Mouse (Mus musculus) layer of hippocampus, adult 11-12 months (tissue): ENCODE measurements around the gene Tgfb1i1.

Experiments used
- DNase-seq: peaks from one replicate; pipeline ENCODE4 v3.0.0; 2022; ENCODE audit warnings: low spot score

Tgfb1i1 gene

DNA sequence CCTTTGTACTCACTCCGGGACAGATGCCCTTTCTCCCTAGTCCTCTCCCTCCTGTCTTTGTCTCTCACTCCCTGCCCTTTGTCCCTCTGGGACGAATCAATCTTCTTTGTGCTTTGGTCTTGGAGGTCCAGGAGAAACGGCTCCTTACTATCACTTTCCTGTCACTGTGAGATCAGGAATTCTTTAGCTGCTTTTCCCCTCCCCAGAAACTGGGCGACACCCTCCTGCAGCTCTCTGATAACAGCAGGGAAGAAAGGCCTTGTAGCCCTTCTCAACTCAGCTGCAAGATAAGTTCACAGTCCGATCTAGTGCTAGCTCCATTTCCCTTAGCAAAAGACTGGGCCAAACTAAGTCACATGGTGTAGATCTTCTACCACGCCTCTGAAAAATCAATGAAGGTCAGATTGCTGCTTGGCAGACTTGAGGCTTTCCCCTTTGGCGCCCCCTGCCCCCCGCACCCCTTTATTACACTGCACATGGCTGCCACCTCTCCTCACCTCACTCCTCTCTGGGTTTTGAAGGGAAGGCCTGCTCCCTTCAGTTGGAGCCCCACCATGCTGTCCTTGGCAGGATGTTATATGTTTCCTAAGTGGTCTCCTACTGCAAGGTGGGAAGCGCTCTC lies 42.4 kb downstream of the Tgfb1i1 start:
- DNase-seq, result no peak

- no peak for DNase-seq
These were observed 48.2 kb downstream of the Tgfb1i1 start for GRCm38 (mm10) chr7:128294785-128295184.

- no peak for DNase-seq
These were observed 49.9 kb downstream of the Tgfb1i1 start for GRCm38 (mm10) chr7:128296514-128296913.

DNA sequence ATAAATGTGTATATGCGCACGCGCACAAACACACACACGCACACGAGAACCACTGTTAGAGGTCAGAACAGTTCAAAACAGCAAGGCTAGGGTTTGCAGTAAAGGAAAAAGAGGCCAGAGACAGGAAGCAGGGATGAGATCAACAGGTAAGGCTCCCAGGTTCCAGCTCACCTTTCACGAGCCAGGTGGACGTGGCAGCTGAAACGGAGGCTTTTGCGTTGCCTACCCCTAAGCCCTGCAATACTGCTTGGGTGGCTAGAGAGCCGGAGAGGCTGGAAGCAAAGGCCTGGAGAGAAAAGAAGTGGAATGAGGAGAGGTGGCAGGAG lies 50.6 kb downstream of the Tgfb1i1 start:
- DNase-seq, result no peak

GRCm38 (mm10) chr7:128297617-128298480 lies 51.2 kb downstream of the Tgfb1i1 start, which contains the start of gene BC017158:
Gene BC017158 (minus strand): TSS chr7:128298170.
- peak; percentile 68 for DNase-seq

DNA sequence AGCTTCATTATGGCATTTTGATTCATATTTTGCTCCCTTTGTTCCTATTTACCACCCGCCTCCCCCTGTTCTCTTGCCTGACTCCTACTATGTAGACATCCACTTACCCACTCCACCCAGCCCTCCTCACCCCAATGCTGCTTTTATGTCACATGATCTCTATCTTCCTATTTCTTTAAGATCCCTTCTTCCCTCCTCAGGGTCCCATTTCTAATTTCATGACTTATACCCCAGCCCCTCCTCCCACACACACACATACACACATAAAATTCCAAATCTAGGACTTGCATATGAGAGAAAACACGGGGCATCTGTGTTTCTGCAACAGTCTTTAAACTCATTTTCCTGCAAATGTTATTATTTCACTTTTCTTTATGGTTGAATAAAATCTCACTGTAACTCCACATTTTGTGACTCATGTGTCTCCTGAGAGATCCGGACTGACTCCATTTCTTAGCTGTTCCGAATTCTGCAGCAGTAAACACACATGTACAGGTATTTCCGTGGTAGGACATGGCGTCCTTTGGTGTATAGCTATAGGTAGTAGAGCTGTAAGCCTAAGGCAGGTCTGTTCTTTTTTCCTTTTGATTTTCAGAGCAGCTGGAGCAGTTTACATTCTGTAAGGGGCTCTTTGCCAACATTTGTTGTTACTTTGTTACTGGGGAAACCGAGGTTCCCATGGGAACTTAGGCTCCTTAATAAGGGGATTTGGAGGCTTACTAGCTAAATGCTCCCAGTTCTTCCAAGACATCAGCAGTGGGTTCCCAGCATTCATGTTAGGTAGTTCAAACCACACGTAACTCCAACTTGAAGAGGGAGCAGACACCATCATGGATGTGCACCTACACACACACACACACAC lies 52.1 kb downstream of the Tgfb1i1 start:
- DNase-seq, result peak; percentile 34

- no peak for DNase-seq
These were observed 54.3 kb downstream of the Tgfb1i1 start for GRCm38 (mm10) chr7:128300952-128301351.

GRCm38 (mm10) chr7:128302151-128302550 lies 55.5 kb downstream of the Tgfb1i1 start:
- DNase-seq, result no peak

DNA sequence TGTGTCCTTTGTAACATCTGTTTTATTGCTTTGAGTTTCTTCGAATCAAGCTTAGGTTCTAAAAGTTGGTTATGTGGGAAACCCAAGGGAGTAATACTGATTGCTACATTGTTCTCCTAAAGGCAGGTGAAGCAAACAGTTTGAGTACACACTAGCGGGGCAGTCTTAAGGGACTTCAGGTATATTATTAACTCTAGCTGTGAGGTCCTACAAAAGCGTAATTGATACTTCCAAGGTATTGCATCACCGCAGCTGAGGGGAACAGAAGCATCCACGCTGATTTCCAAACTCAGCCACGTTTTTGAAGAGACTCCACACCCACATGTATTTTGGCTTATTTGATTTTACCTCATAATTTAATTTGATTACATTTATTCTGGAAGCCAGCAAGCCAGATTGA lies 57.6 kb downstream of the Tgfb1i1 start:
- no peak for DNase-seq

DNA sequence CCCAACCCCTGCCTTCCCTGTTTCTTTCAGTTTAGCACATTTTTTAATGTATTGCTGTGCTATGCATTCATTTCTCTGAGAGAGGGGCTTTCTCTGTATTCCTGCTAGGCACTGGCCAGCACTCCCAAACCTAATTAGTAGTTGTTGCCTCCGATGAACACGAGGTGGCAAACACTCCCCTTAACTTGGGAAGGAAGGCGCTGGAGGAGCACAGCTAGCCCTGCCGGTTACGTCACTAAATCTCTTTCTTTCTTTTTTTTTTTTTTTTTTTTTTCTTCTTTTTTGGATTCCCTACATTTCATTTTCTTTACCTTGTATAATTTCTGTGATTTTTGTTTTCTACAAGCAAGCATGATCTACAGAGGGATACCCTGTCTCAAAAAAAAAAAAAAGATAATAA lies 58.3 kb downstream of the Tgfb1i1 start:
- peak; percentile 27 for DNase-seq
